Mouse (Mus musculus) T-cell, adult 66 days (primary cell): ENCODE data around the gene March10. TPM values are rescaled to one million over a fixed set of nuclear protein-coding genes. Genes with fewer than 3 reads are reported as not detected.

Experiments
- total RNA-seq, 2 experiments: library from RNA; stranded (reverse); gene quantifications; 3 replicates in 1 of 2; 4 replicates in 1 of 2; pipeline ENCODE4 v1.2.4; 2023

The March10 gene
- not detected for total RNA-seq

GRCm38 (mm10) chr11:105456497-105456907 lies at the start of gene March10:
Gene March10, minus strand, starts transcription at chr11:105456735.

Other genes starting within 250 kb of the March10 start
- gene Mrc2, start 164.1 kb downstream of the March10 start, total RNA-seq = under 1 TPM; 0.23 to 0.98 TPM
- gene Tanc2, start 133.3 kb upstream of the March10 start, total RNA-seq = 10 to 100 TPM; 27.5 to 29.5 TPM